Mouse (Mus musculus) kidney, embryonic 14.5 days (tissue): Measurements from ENCODE around the gene Limk2. TPM values are rescaled to one million over a fixed set of nuclear protein-coding genes. Genes with fewer than 3 reads are reported as not detected.

ENCODE experiments used
- ATAC-seq: fragments of 200-750 bp; cut with Nextera tagmentation; 2 replicates; pipeline ENCODE4 v1.8.0; 2017; ENCODE audit warnings: moderate number of reproducible peaks, mild to moderate bottlenecking, moderate TSS enrichment, moderate library complexity; ENCODE audit not compliant: low FRiP score, low TSS enrichment
- H3K27ac ChIP-seq: fragments of 300-500 bp; sonication (generic); 2 replicates; pipeline ENCODE4 v1.5.1; 2014; ENCODE audit warnings: low read depth, mild to moderate bottlenecking, low read length, moderate library complexity, mixed read lengths
- H3K27me3 ChIP-seq: fragments of 300-500 bp; sonication (generic); 2 replicates; pipeline ENCODE4 v1.6.1; 2014; ENCODE audit warnings: mild to moderate bottlenecking, low read length; ENCODE audit not compliant: control insufficient read depth, insufficient read depth
- H3K36me3 ChIP-seq: fragments of 300-500 bp; sonication (generic); 2 replicates; pipeline ENCODE4 v1.6.1; 2014; ENCODE audit warnings: low read length, mixed read lengths; ENCODE audit not compliant: control insufficient read depth, insufficient read depth
- H3K4me1 ChIP-seq: fragments of 300-500 bp; sonication (generic); 2 replicates; pipeline ENCODE4 v1.6.1; 2014; ENCODE audit warnings: low read length, mixed read lengths; ENCODE audit not compliant: control insufficient read depth, insufficient read depth
- H3K4me2 ChIP-seq: fragments of 300-500 bp; sonication (generic); replicated peaks from 2 replicates; pipeline ENCODE4 v1.6.1; 2014; ENCODE audit warnings: low read depth, mild to moderate bottlenecking, low read length
- H3K4me3 ChIP-seq: fragments of 300-500 bp; sonication (generic); 2 replicates; pipeline ENCODE4 v1.5.1; 2014; ENCODE audit warnings: mild to moderate bottlenecking, low read length
- H3K9ac ChIP-seq: fragments of 300-500 bp; sonication (generic); 2 replicates; pipeline ENCODE4 v1.6.1; 2014; ENCODE audit warnings: low read depth, mild to moderate bottlenecking, low read length, moderate library complexity
- H3K9me3 ChIP-seq: fragments of 300-500 bp; sonication (generic); 2 replicates; pipeline ENCODE4 v1.6.1; 2016; ENCODE audit warnings: low read length; ENCODE audit not compliant: control insufficient read depth
- WGBS: fragments of 180-500 bp; shearing (Covaris S2); extraction: QIAGEN DNeasy Blood & Tissue Kit; methylation state at CpG from one replicate; pipeline ENCODE4 v1.1.7; 2014; 5-methylcytosine and 5-hydroxymethylcytosine counted together
- polyA plus RNA-seq: library from polyadenylated mRNA; unstranded; fragments of >200 nt; fragmentation: Nextera tagmentation; extraction: Ambion mirVana; gene quantifications from 2 replicates; pipeline ENCODE4 v1.2.1, GENCODE M21; 2014

The Limk2 gene
- polyA plus RNA-seq, 1 experiment from 2014 or later: 41.7 TPM

- peaks cover 5% of the 10 kb centered on the region; the same call in 1 of the 2 replicates for H3K4me1 ChIP-seq
- H3K4me2 ChIP-seq: no peak overlapping the region
- H3K27ac ChIP-seq: no peak overlapping the region
- H3K9ac ChIP-seq: no peak overlapping the region
- no peaks in the 10 kb centered on the region for H3K9me3 ChIP-seq
- no peaks in the 10 kb centered on the region for H3K27me3 ChIP-seq
- ATAC-seq: no peak
- H3K36me3 ChIP-seq: no peaks in the 10 kb centered on the region; the same call in 1 of the 2 replicates
- WGBS: 91% methylated on average over 3 of the region's 3 CpGs
- no peak overlapping the region for H3K4me3 ChIP-seq
These were observed 6.0 kb downstream of the Limk2 start for GRCm38 (mm10) chr11:3403024-3403423.

- 50% methylated on average over 1 of the region's 1 CpGs for WGBS
These were observed 10.7 kb downstream of the Limk2 start for GRCm38 (mm10) chr11:3398318-3398717.

GRCm38 (mm10) chr11:3396562-3396961, 12.4 kb downstream of the Limk2 start:
- Histone ChIP-seq H3K9me3 (no peaks in the 10 kb centered on the region), H3K4me3 (no peak overlapping the region), H3K27me3 (no peaks in the 10 kb centered on the region), H3K4me1 (no peaks in the 10 kb centered on the region), H3K27ac (no peak overlapping the region), H3K9ac (no peak overlapping the region), H3K36me3 (peaks cover 14% of the 10 kb centered on the region; the same call in 1 of the 2 replicates), H3K4me2 (no peak overlapping the region)
- no peak for ATAC-seq
- 61% methylated on average over 8 of the region's 8 CpGs for WGBS

More at GRCm38 (mm10) chr11:3398318-3398717, 10.7 kb downstream of the Limk2 start:
- Histone ChIP-seq H3K36me3 (peaks cover 7% of the 10 kb centered on the region; the same call in 1 of the 2 replicates), H3K27ac (no peak overlapping the region), H3K9ac (no peak overlapping the region), H3K9me3 (no peaks in the 10 kb centered on the region), H3K4me2 (no peak overlapping the region), H3K4me3 (no peak overlapping the region), H3K4me1 (no peaks in the 10 kb centered on the region), H3K27me3 (no peaks in the 10 kb centered on the region)
- no peak for ATAC-seq

- Histone ChIP-seq H3K36me3 (peaks cover 14% of the 10 kb centered on the region; the same call in 1 of the 2 replicates), H3K9me3 (no peaks in the 10 kb centered on the region), H3K27me3 (no peaks in the 10 kb centered on the region), H3K4me2 (no peak overlapping the region), H3K9ac (no peak overlapping the region; the same call in 1 of the 2 replicates), H3K4me3 (no peak overlapping the region), H3K4me1 (no peaks in the 10 kb centered on the region), H3K27ac (no peak overlapping the region)
- no peak for ATAC-seq
- WGBS: 73% methylated on average over 3 of the region's 3 CpGs
These were observed 12.9 kb downstream of the Limk2 start for GRCm38 (mm10) chr11:3396091-3396490.

GRCm38 (mm10) chr11:3394520-3394919, 14.5 kb downstream of the Limk2 start:
- Histone ChIP-seq H3K9ac (no peak overlapping the region), H3K4me3 (no peak overlapping the region), H3K4me2 (no peak overlapping the region), H3K36me3 (peaks cover 14% of the 10 kb centered on the region; the same call in 1 of the 2 replicates), H3K27me3 (no peaks in the 10 kb centered on the region), H3K27ac (no peak overlapping the region), H3K9me3 (no peaks in the 10 kb centered on the region), H3K4me1 (no peaks in the 10 kb centered on the region)
- 72% methylated on average over 5 of the region's 5 CpGs for WGBS
- no peak for ATAC-seq

- Histone ChIP-seq H3K9me3 (no peaks in the 10 kb centered on the region), H3K27ac (no peak overlapping the region), H3K4me3 (no peak overlapping the region), H3K27me3 (no peaks in the 10 kb centered on the region), H3K4me2 (no peak overlapping the region), H3K4me1 (no peaks in the 10 kb centered on the region), H3K9ac (no peak overlapping the region), H3K36me3 (peaks cover 14% of the 10 kb centered on the region; the same call in 1 of the 2 replicates)
- 80% methylated on average over 8 of the region's 8 CpGs for WGBS
- ATAC-seq: no peak
These were observed 16.5 kb downstream of the Limk2 start for GRCm38 (mm10) chr11:3392526-3392925.

- Histone ChIP-seq H3K4me1 (no peaks in the 10 kb centered on the region), H3K36me3 (peaks cover 16% of the 10 kb centered on the region; the same call in 1 of the 2 replicates), H3K9ac (no peak overlapping the region), H3K27ac (no peak overlapping the region), H3K4me3 (no peak overlapping the region), H3K27me3 (no peaks in the 10 kb centered on the region), H3K4me2 (no peak overlapping the region), H3K9me3 (no peaks in the 10 kb centered on the region)
- no peak for ATAC-seq
- WGBS: 91% methylated on average over 5 of the region's 5 CpGs
These were observed 18.2 kb downstream of the Limk2 start for GRCm38 (mm10) chr11:3390789-3391188.

GRCm38 (mm10) chr11:3389996-3390395, 19.0 kb downstream of the Limk2 start:
- Histone ChIP-seq H3K4me2 (no peak overlapping the region), H3K9me3 (no peaks in the 10 kb centered on the region), H3K27ac (no peak overlapping the region), H3K36me3 (peaks cover 12% of the 10 kb centered on the region; the same call in 1 of the 2 replicates), H3K4me3 (no peak overlapping the region), H3K4me1 (no peaks in the 10 kb centered on the region), H3K27me3 (no peaks in the 10 kb centered on the region), H3K9ac (no peak overlapping the region)
- WGBS: 86% methylated on average over 5 of the region's 5 CpGs
- ATAC-seq: no peak

GRCm38 (mm10) chr11:3387482-3388196, 21.4 kb downstream of the Limk2 start:
- no peak overlapping the region for H3K27ac ChIP-seq
- no peaks in the 10 kb centered on the region for H3K9me3 ChIP-seq
- WGBS: 88% methylated on average over 6 of the region's 6 CpGs

More at GRCm38 (mm10) chr11:3387482-3388196, 21.4 kb downstream of the Limk2 start:
- ATAC-seq: no peak
- Histone ChIP-seq H3K4me1 (no peaks in the 10 kb centered on the region), H3K4me2 (no peak overlapping the region), H3K9ac (no peak overlapping the region), H3K4me3 (no peak overlapping the region), H3K27me3 (no peaks in the 10 kb centered on the region), H3K36me3 (peaks cover 15% of the 10 kb centered on the region; the same call in 1 of the 2 replicates)
